Mouse (Mus musculus) heart, adult 2 months (tissue): ENCODE results near the gene Tcl1b1.
"Not testable (repeated sequence)": the region's sequence is repeated elsewhere in the genome, so short reads cannot be mapped to it uniquely, and the experiment has no call there.

ENCODE experiments used
- CTCF ChIP-seq: fragments of 200-600 bp; IDR thresholded peaks from 2 replicates; pipeline ENCODE4 v1.8.1; 2022; ENCODE audit warnings: antibody characterized with exemption, mild to moderate bottlenecking, moderate library complexity
- EP300 ChIP-seq: fragments of 200-500 bp; IDR thresholded peaks from 2 replicates; pipeline ENCODE4 v1.6.1; 2011; ENCODE audit warnings: low read depth, low read length, control low read depth; ENCODE audit not compliant: insufficient read depth

DNA sequence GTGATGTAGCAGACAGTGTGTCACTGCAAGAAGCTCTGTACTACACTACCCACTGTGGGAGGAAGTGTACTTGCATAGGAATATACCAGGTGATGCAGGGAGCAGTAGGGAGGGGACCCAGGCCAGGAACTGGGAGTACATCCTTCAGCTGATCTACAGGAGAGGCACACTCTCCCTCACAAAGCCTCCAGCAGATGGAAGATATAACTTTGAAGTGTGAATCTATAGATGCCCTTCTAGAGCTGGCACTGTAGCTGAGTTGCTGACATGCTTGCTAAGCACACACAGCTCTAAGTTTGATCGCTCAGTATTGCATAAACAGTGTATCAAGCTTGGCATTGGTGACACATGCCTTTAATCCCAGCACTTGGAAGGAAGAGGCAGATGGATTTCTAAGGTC, 21.8 kb upstream of the Tcl1b1 start:
- TF ChIP-seq CTCF, EP300: not testable (repeated sequence)
